Mouse (Mus musculus) ES-Bruce4 (cell line): ENCODE results near the gene Lrpap1.

Experiments
- CTCF ChIP-seq: IDR thresholded peaks from one replicate; pipeline ENCODE4 v1.8.1; 2011; ENCODE audit warnings: low read depth, low read length
- POLR2A ChIP-seq: IDR thresholded peaks from one replicate; pipeline ENCODE4 v1.8.1; 2011; ENCODE audit warnings: low read length; ENCODE audit not compliant: insufficient read depth

DNA sequence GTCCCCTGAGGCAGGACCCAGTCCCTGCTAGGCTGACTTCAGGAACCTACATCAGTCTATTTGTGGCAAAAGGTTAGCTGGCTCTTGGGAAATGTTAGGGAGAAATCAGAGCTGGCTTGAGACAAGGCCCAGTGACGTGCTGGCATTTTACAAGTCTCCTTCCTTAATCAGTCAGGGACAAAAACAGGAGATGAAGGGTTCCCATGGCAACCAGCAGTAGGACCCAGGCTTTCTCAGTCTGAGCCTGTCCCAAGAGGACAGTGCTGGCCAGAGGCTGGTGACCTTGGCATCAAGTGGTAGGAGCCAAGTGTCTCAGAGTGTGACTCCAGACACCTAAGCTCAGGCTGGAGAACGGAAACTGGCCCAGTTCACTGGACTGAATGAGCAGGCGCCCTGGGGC lies 28.7 kb upstream of the Lrpap1 start:
- TF ChIP-seq CTCF (no peak), POLR2A (no peak)
